Mouse (Mus musculus) myocyte (in vitro differentiated cells): ENCODE results near the gene Ptpn3. TPM values are rescaled to one million over a fixed set of nuclear protein-coding genes. Genes with fewer than 3 reads are reported as not detected.

ENCODE experiments used
- H3K27me3 ChIP-seq: one replicate; pipeline ENCODE4 v1.6.1; 2011; ENCODE audit not compliant: control insufficient read depth, insufficient read depth, insufficient read length
- H3K36me3 ChIP-seq: one replicate; pipeline ENCODE4 v1.6.1; 2011; ENCODE audit not compliant: control insufficient read depth, insufficient read depth
- H3K4me2 ChIP-seq: one replicate; pipeline ENCODE4 v1.6.1; 2011; ENCODE audit warnings: low read depth, control low read depth
- H3K4me3 ChIP-seq: one replicate; pipeline ENCODE4 v1.5.1; 2011; ENCODE audit warnings: mild to moderate bottlenecking, control low read depth, moderate library complexity
- H3K79me2 ChIP-seq: one replicate; pipeline ENCODE4 v1.6.1; 2011; ENCODE audit not compliant: control insufficient read depth, insufficient read depth
- H3ac ChIP-seq: one replicate; pipeline ENCODE4 v1.6.1; 2011; ENCODE audit not compliant: control insufficient read depth, insufficient read length
- CEBPB ChIP-seq: IDR thresholded peaks from 2 replicates; pipeline ENCODE4 v1.6.1; 2011; ENCODE audit warnings: mild to moderate bottlenecking, moderate library complexity; ENCODE audit not compliant: poor library complexity, insufficient read depth, severe bottlenecking
- E2F4 ChIP-seq: IDR thresholded peaks from one replicate; pipeline ENCODE4 v1.6.1; 2011; ENCODE audit warnings: mild to moderate bottlenecking, control low read depth, moderate library complexity; ENCODE audit not compliant: insufficient read depth
- MAX ChIP-seq: IDR thresholded peaks from one replicate; pipeline ENCODE4 v1.6.1; 2011; ENCODE audit warnings: low read depth, mild to moderate bottlenecking, control low read depth
- MYOD1 ChIP-seq, 3 experiments: IDR thresholded peaks; one replicate each; pipeline ENCODE4 v1.6.1; 2011; ENCODE audit warnings: control low read depth in 2 of 3, low read depth in 2 of 3, mild to moderate bottlenecking in 2 of 3, moderate library complexity in 1 of 3; ENCODE audit not compliant: insufficient read length in 2 of 3, control insufficient read depth in 1 of 3
- MYOG ChIP-seq, 3 experiments: IDR thresholded peaks; one replicate each; pipeline ENCODE4 v1.6.1; 2011; ENCODE audit warnings: control low read depth in 2 of 3, low read depth in 2 of 3, mild to moderate bottlenecking in 2 of 3; ENCODE audit not compliant: insufficient read length in 2 of 3, control insufficient read depth in 1 of 3, insufficient read depth in 1 of 3
- POLR2A ChIP-seq: IDR thresholded peaks from one replicate; pipeline ENCODE4 v1.6.1; 2011; ENCODE audit warnings: low read depth, mild to moderate bottlenecking, control low read depth, moderate library complexity; ENCODE audit not compliant: insufficient read length
- POLR2AphosphoS2 ChIP-seq: IDR thresholded peaks from one replicate; pipeline ENCODE4 v1.6.1; 2011; ENCODE audit warnings: low read depth, control low read depth; ENCODE audit not compliant: insufficient read length
- REST ChIP-seq: IDR thresholded peaks from one replicate; pipeline ENCODE4 v1.6.1; 2011; ENCODE audit warnings: mild to moderate bottlenecking, control low read depth, moderate library complexity; ENCODE audit not compliant: insufficient read depth, insufficient read length
- SRF ChIP-seq: IDR thresholded peaks from one replicate; pipeline ENCODE4 v1.6.1; 2011; ENCODE audit warnings: low read depth; ENCODE audit not compliant: control insufficient read depth, insufficient read length
- TCF12 ChIP-seq: IDR thresholded peaks from one replicate; pipeline ENCODE4 v1.6.1; 2011; ENCODE audit warnings: mild to moderate bottlenecking, control low read depth; ENCODE audit not compliant: poor library complexity, insufficient read depth, severe bottlenecking
- TCF3 ChIP-seq: IDR thresholded peaks from one replicate; pipeline ENCODE4 v1.6.1; 2011; ENCODE audit warnings: low read depth, control low read depth; ENCODE audit not compliant: insufficient read length
- USF1 ChIP-seq: IDR thresholded peaks from one replicate; pipeline ENCODE4 v1.6.1; 2011; ENCODE audit warnings: low read depth, mild to moderate bottlenecking, control low read depth, moderate library complexity
- polyA plus RNA-seq: library from polyadenylated mRNA; unstranded; fragments of >200 nt; fragmentation: generic; extraction: Trizol; gene quantifications from one replicate; pipeline ENCODE4 v1.2.1, GENCODE M21; 2012; ENCODE audit warnings: missing spikeins

Ptpn3 gene
- polyA plus RNA-seq, 1 experiment: 3.1 TPM

GRCm38 (mm10) chr4:57214852-57215251 is 86.8 kb downstream of the Ptpn3 start:
- Histone ChIP-seq H3K4me3 (no peak overlapping the region), H3K4me2 (no peak overlapping the region), H3K79me2 (no peaks in the 10 kb centered on the region), H3K36me3 (no peaks in the 10 kb centered on the region), H3ac (no peak overlapping the region), H3K27me3 (no peaks in the 10 kb centered on the region)
- no peak for TF ChIP-seq MAX
- no peak for TF ChIP-seq TCF12
- TF ChIP-seq CEBPB: no peak
- no peak for TF ChIP-seq E2F4
- TF ChIP-seq POLR2AphosphoS2: no peak
- TF ChIP-seq TCF3: no peak
- no peak for TF ChIP-seq MYOG (IDR thresholded peaks at IDR 0.05; ENCODE audit: control insufficient read depth in 1 of 3, insufficient read depth in 1 of 3, insufficient read length in 2 of 3, low read depth in 2 of 3)
- no peak for TF ChIP-seq POLR2A
- TF ChIP-seq USF1: no peak
- TF ChIP-seq REST: no peak
- TF ChIP-seq MYOD1 (IDR thresholded peaks at IDR 0.05; ENCODE audit: control insufficient read depth in 1 of 3, insufficient read length in 2 of 3, low read depth in 2 of 3): no peak
- no peak for TF ChIP-seq SRF

DNA sequence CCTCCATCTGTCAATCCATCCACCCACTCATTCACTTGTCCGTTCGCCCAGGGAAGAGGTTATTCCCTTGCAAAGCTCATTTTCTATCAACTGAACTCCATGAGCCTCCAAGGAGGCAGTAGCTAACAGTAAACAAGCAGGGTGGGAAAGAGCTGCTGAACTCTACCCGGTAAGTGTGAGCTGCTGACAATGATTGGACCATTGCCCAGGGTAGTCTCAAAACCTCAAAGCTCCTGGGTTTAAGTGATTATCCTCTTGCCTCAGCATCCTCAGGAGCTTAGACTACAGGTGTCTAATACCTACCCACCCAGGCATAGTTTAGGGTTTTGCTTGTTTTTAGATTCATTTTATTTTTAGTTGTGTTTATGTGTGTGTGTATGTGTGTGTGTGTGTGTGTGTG is 87.5 kb downstream of the Ptpn3 start:
- no peaks in the 10 kb centered on the region for H3K79me2 ChIP-seq
- no peak overlapping the region for H3K4me3 ChIP-seq
- TF ChIP-seq MYOG (IDR thresholded peaks at IDR 0.05; ENCODE audit: control insufficient read depth in 1 of 3, insufficient read depth in 1 of 3, insufficient read length in 2 of 3, low read depth in 2 of 3): no peak
- no peak for TF ChIP-seq SRF
- TF ChIP-seq POLR2A: no peak
- no peak for TF ChIP-seq CEBPB
- TF ChIP-seq TCF12: no peak
- TF ChIP-seq USF1: no peak
- TF ChIP-seq MAX: no peak
- no peak for TF ChIP-seq POLR2AphosphoS2
- no peak for TF ChIP-seq REST
- no peak for TF ChIP-seq E2F4
- H3K4me2 ChIP-seq: no peak overlapping the region
- no peaks in the 10 kb centered on the region for H3K36me3 ChIP-seq
- H3ac ChIP-seq: no peak overlapping the region
- H3K27me3 ChIP-seq: no peaks in the 10 kb centered on the region

- Histone ChIP-seq H3K27me3 (no peaks in the 10 kb centered on the region), H3K36me3 (no peaks in the 10 kb centered on the region), H3ac (no peak overlapping the region), H3K79me2 (no peaks in the 10 kb centered on the region), H3K4me3 (no peak overlapping the region), H3K4me2 (no peak overlapping the region)
- no peak for TF ChIP-seq SRF
- no peak for TF ChIP-seq MYOD1 (IDR thresholded peaks at IDR 0.05; ENCODE audit: control insufficient read depth in 1 of 3, insufficient read length in 2 of 3, low read depth in 2 of 3)
- no peak for TF ChIP-seq POLR2AphosphoS2
- TF ChIP-seq REST: no peak
- no peak for TF ChIP-seq E2F4
- TF ChIP-seq CEBPB: no peak
- no peak for TF ChIP-seq POLR2A
- TF ChIP-seq TCF12: no peak
- TF ChIP-seq USF1: no peak
- no peak for TF ChIP-seq MAX
- no peak for TF ChIP-seq TCF3
- no peak for TF ChIP-seq MYOG (IDR thresholded peaks at IDR 0.05; ENCODE audit: control insufficient read depth in 1 of 3, insufficient read depth in 1 of 3, insufficient read length in 2 of 3, low read depth in 2 of 3)
Measured at GRCm38 (mm10) chr4:57211706-57212105, 89.9 kb downstream of the Ptpn3 start.

- no peaks in the 10 kb centered on the region for H3K27me3 ChIP-seq
- H3K4me3 ChIP-seq: no peak overlapping the region
- H3ac ChIP-seq: no peak overlapping the region
- no peak overlapping the region for H3K4me2 ChIP-seq
- TF ChIP-seq TCF12: no peak
- no peak for TF ChIP-seq POLR2AphosphoS2
- TF ChIP-seq POLR2A: no peak
- TF ChIP-seq TCF3: no peak
- no peak for TF ChIP-seq MYOD1 (IDR thresholded peaks at IDR 0.05; ENCODE audit: control insufficient read depth in 1 of 3, insufficient read length in 2 of 3, low read depth in 2 of 3)
- no peak for TF ChIP-seq SRF
- TF ChIP-seq USF1: no peak
- TF ChIP-seq REST: no peak
- TF ChIP-seq E2F4: no peak
- H3K36me3 ChIP-seq: peaks cover 8% of the 10 kb centered on the region
- H3K79me2 ChIP-seq: no peaks in the 10 kb centered on the region
Measured at GRCm38 (mm10) chr4:57205908-57206307, 95.7 kb downstream of the Ptpn3 start.
